ENCODE assay signal across 11 mouse cellular contexts in the genomic region with DNA sequence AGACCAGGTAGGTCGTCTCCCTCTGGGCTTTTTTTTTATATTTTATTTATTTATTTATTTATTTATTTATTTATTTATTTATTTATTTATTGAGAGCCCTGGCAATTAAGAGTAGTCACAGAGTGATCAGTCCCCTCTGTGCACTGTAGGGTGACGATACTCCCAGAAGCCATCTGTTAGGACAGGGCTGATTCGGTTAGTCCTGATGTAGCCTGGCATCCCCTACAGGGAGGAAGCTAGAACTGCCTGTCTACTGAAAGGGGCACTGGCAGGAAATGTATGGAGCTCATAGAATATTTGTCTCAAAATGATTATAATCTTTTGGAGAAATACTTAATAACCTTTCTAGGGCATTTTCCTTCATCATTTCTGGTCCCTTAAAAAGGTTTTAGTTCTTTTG.
DNase-seq lines count a peak whose midpoint lies in the region; ATAC-seq and TF ChIP-seq lines count a peak whose summit lies in the region.
"Had no signal": no experiment of that assay in that cellular context is flagged by ENCODE, and none has a peak within 500 bp of the region (broad histone marks: within the 10 kb centered on the region; RNA-seq: fewer than 3 reads in every experiment).

No protein-coding gene starts in this region.

- no peak overlapping the region; the same call in 1 of the 2 replicates for H3K27ac ChIP-seq in layer of hippocampus, adult 2 months
- H3K27ac ChIP-seq in hindbrain, embryonic 14.5 days = no peak overlapping the region
- H3K27ac ChIP-seq: limb, embryonic 13.5 days had no signal

- H3K4me2 ChIP-seq in hindbrain, embryonic 14.5 days (replicated peaks) = no peak overlapping the region
- H3K4me2 ChIP-seq: limb, embryonic 13.5 days had no signal

- no peak overlapping the region for H3K4me3 ChIP-seq in layer of hippocampus, adult 2 months
- no peak overlapping the region for H3K4me3 ChIP-seq in hindbrain, embryonic 14.5 days (replicated peaks; ENCODE audit: low read length)
- H3K4me3 ChIP-seq: limb, embryonic 13.5 days had no signal

- peak; percentile 60; the same call in 1 of the 2 replicates for ATAC-seq in hindbrain, embryonic 14.5 days (ENCODE audit: low FRiP score)
- no peak for ATAC-seq in monocyte, adult 5-6 weeks (replicated peaks; ENCODE audit: insufficient number of reproducible peaks, low FRiP score, low TSS enrichment, poor library complexity, severe bottlenecking)

- H3K9ac ChIP-seq in hindbrain, embryonic 14.5 days = no peak overlapping the region
- H3K9ac ChIP-seq: limb, embryonic 13.5 days had no signal

- 73% methylated on average over 3 of the region's 3 CpGs for whole genome bisulfite sequencing in hindbrain, embryonic 14.5 days

- DNase-seq in cerebellum, postnatal 14 days = peak; percentile 47 to 59
- DNase-seq in cerebellum, adult 8-10 months = no peak
- DNase-seq in layer of hippocampus, adult 2 months (ENCODE audit: low spot score in 2 of 2) = no peak
- no peak for DNase-seq in layer of hippocampus, adult 9-11 months
- peak; percentile 56 for DNase-seq in CD4-positive, CD25-positive, alpha-beta regulatory T cell, adult 2 months (ENCODE audit: low read depth, low spot score)
- no peak for DNase-seq in hindbrain, embryonic 14.5 days (ENCODE audit: low spot score)
- no peak for DNase-seq in adrenal gland, adult (ENCODE audit: inconsistent age in 2 of 2, low spot score in 1 of 2)
- DNase-seq: B cell, adult 2 months; cerebellum, adult 9-10 months had no signal

- peak; percentile 75 for TF ChIP-seq CTCF in layer of hippocampus, adult 2 months (conservative IDR thresholded peaks at IDR 0.05)

- H3K36me3 ChIP-seq in hindbrain, embryonic 14.5 days (replicated peaks; ENCODE audit: control insufficient read depth, insufficient read depth) = no peaks in the 10 kb centered on the region
- H3K36me3 ChIP-seq: limb, embryonic 13.5 days had no signal

- H3K27me3 ChIP-seq in hindbrain, embryonic 14.5 days (ENCODE audit: control insufficient read depth, insufficient read depth, low read length) = no peaks in the 10 kb centered on the region
- H3K27me3 ChIP-seq: limb, embryonic 13.5 days had no signal

- H3K9me3 ChIP-seq in hindbrain, embryonic 14.5 days (ENCODE audit: control insufficient read depth, low read length) = no peaks in the 10 kb centered on the region
- H3K9me3 ChIP-seq: limb, embryonic 13.5 days had no signal

- peaks cover 26% of the 10 kb centered on the region for H3K4me1 ChIP-seq in hindbrain, embryonic 14.5 days (replicated peaks; ENCODE audit: control insufficient read depth, insufficient read depth, low read length)

Comparison
In these comparisons a context has a peak if more than half of its experiments do, and no peak if none do; other contexts are left out.
1. DNase-seq: peak in cerebellum, postnatal 14 days (2 of 2) and CD4-positive, CD25-positive, alpha-beta regulatory T cell, adult 2 months (single experiment); none in cerebellum, adult 8-10 months (single experiment), layer of hippocampus, adult 2 months (0 of 2), layer of hippocampus, adult 9-11 months (single experiment), hindbrain, embryonic 14.5 days (single experiment) and adrenal gland, adult (0 of 2).